10 mouse cellular contexts compared by ENCODE assay signal in genomic region chr6:129234456-129235360, GRCm38 (mm10). TPM values are rescaled to one million over a fixed set of nuclear protein-coding genes. Genes with fewer than 3 reads are reported as not detected.
DNase-seq lines count a peak whose midpoint lies in the region; ATAC-seq and TF ChIP-seq lines count a peak whose summit lies in the region.
"Had no signal": no experiment of that assay in that cellular context is flagged by ENCODE, and none has a peak within 500 bp of the region (broad histone marks: within the 10 kb centered on the region; RNA-seq: fewer than 3 reads in every experiment).

No protein-coding gene starts in this region.

- no peak for DNase-seq in testis, postnatal 14 days (ENCODE audit: low spot score)
- peak; percentile 55 for DNase-seq in thymus, postnatal 4 days
- no peak for DNase-seq in frontal cortex, adult 2 months (ENCODE audit: extremely low spot score in 1 of 2, low spot score in 1 of 2)
- DNase-seq in urinary bladder, postnatal 14 days (ENCODE audit: low spot score) = no peak
- DNase-seq: gastrocnemius, postnatal 25 days had no signal

- 0 out of 2 replicates have a peak overlapping the region, but pooled peaks have one; percentile 3 for H3K4me3 ChIP-seq in testis, adult 2 months (ENCODE audit: control insufficient read depth, low read depth, low read length)

- TF ChIP-seq POLR2A in testis, adult 2 months (IDR thresholded peaks at IDR 0.05; ENCODE audit: control insufficient read depth, low read depth, low read length) = no peak

- H3K4me1 ChIP-seq in testis, adult 2 months (ENCODE audit: control insufficient read depth, insufficient read depth, low read length) = peaks cover 2% of the 10 kb centered on the region

- H3K27me3 ChIP-seq in testis, adult 2 months (ENCODE audit: control insufficient read depth, insufficient read depth, low read length) = no peaks in the 10 kb centered on the region

- no peaks in the 10 kb centered on the region for H3K36me3 ChIP-seq in testis, adult 2 months (ENCODE audit: control insufficient read depth, insufficient read depth, low read length)

- TF ChIP-seq CTCF in testis, adult 2 months (IDR thresholded peaks at IDR 0.05; ENCODE audit: control insufficient read depth, insufficient read depth, insufficient replicate concordance, low read depth, low read length) = no peak

- peak overlapping the region; percentile 58 for H3K27ac ChIP-seq in testis, adult 2 months (ENCODE audit: control insufficient read depth, insufficient read depth, low read depth, low read length)

- peak; percentile 8 for ATAC-seq in inflammation-experienced regulatory T-cells, adult 6 months
- ATAC-seq in megakaryocyte progenitor cell, adult 5-6 weeks (replicated peaks; ENCODE audit: poor library complexity) = peak; percentile 24
- ATAC-seq in cerebellum, adult (ENCODE audit: insufficient number of reproducible peaks, low FRiP score, low TSS enrichment) = no peak

RNA-seq across cellular contexts. Expression of gene Cd69, which starts 40.5 kb away (rescaled TPM):
- 0.07 TPM in 1 of 2 replicates, not detected in the other for polyA plus RNA-seq in testis, adult 2 months (2012; rRNA removed)
- 100 to 1,000 TPM; 152 to 264 (median 175) TPM for polyA plus RNA-seq in inflammation-experienced regulatory T-cells, adult 6 months (2017; shearing (Covaris generic))
- 128 and 146 TPM in 2 replicates for total RNA-seq in megakaryocyte progenitor cell, adult 5-6 weeks (2015)
- 109 and 150 TPM in 2 replicates for total RNA-seq in megakaryocyte progenitor cell, adult 5-6 weeks (2017)
- polyA plus RNA-seq in frontal cortex, adult 2 months (2012; rRNA removed) = 0.20 TPM in 1 of 2 replicates, not detected in the other

RNA-seq across cellular contexts. Expression of gene Clec2d, which starts 54.3 kb away (rescaled TPM):
- polyA plus RNA-seq in testis, adult 2 months (2012; rRNA removed) = 4.5 and 4.9 TPM in 2 replicates
- 10 to 100 TPM; 12.0 to 41.7 (median 33.6) TPM for polyA plus RNA-seq in inflammation-experienced regulatory T-cells, adult 6 months (2017; shearing (Covaris generic))
- 16.8 and 26.4 TPM in 2 replicates for total RNA-seq in megakaryocyte progenitor cell, adult 5-6 weeks (2015)
- 101 and 118 TPM in 2 replicates for total RNA-seq in megakaryocyte progenitor cell, adult 5-6 weeks (2017)
- polyA plus RNA-seq in frontal cortex, adult 2 months (2012; rRNA removed) = 14.0 and 20.5 TPM in 2 replicates
- polyA plus RNA-seq: limb, embryonic 11.5 days had no signal

Comparison
In these comparisons a context has a peak if more than half of its experiments do, and no peak if none do; other contexts are left out.
1. RNA of gene Cd69, which starts 40.5 kb away (polyA plus RNA-seq): 152 to 264 TPM in inflammation-experienced regulatory T-cells, adult 6 months; 0.20 TPM in frontal cortex, adult 2 months and 0.07 TPM in testis, adult 2 months; every median in the first group is over 100 times any median in the second.